Mouse (Mus musculus): Measurements from ENCODE around the gene Irgq. TPM values are rescaled to one million over a fixed set of nuclear protein-coding genes. Genes with fewer than 3 reads are reported as not detected.

Gene Irgq
- polyA plus RNA-seq, 1 experiment from 2014 or later, result 14.0 TPM

GRCm38 (mm10) chr7:24488303-24488702 lies 42.2 kb upstream of the Irgq start:
- H3K4me3 ChIP-seq (ENCODE audit: low read depth, low read length), result no peak overlapping the region
- 87% methylated on average over 8 of the region's 8 CpGs for WGBS
- no peaks in the 10 kb centered on the region for H3K9me3 ChIP-seq (ENCODE audit: control insufficient read depth, low read length)
- no peaks in the 10 kb centered on the region for H3K27me3 ChIP-seq (ENCODE audit: control insufficient read depth, insufficient read depth, low read length)
- no peak overlapping the region for H3K9ac ChIP-seq (ENCODE audit: low read length)
- peak; percentile 2 for DNase-seq (ENCODE audit: low spot score, missing footprints)
- no peak for ATAC-seq (ENCODE audit: low FRiP score)
- no peak overlapping the region for H3K4me2 ChIP-seq
- H3K4me1 ChIP-seq (ENCODE audit: control insufficient read depth, insufficient read depth, low read length), result peaks cover 20% of the 10 kb centered on the region
- H3K27ac ChIP-seq (ENCODE audit: low read depth, low read length), result no peak overlapping the region
- H3K36me3 ChIP-seq (ENCODE audit: control insufficient read depth, insufficient read depth, low read length), result no peaks in the 10 kb centered on the region

GRCm38 (mm10) chr7:24499856-24500577 lies 30.5 kb upstream of the Irgq start:
- Histone ChIP-seq H3K4me3 (ENCODE audit: low read depth, low read length) (no peak overlapping the region), H3K27me3 (ENCODE audit: control insufficient read depth, insufficient read depth, low read length) (peaks cover 18% of the 10 kb centered on the region), H3K27ac (ENCODE audit: low read depth, low read length) (no peak overlapping the region), H3K4me2 (peak overlapping the region; percentile 31; the same call in 1 of the 2 replicates), H3K36me3 (ENCODE audit: control insufficient read depth, insufficient read depth, low read length) (peaks cover 11% of the 10 kb centered on the region), H3K9ac (ENCODE audit: low read length) (0 out of 2 replicates have a peak overlapping the region, but pooled peaks have one; percentile 10), H3K4me1 (ENCODE audit: control insufficient read depth, insufficient read depth, low read length) (peaks cover 20% of the 10 kb centered on the region), H3K9me3 (ENCODE audit: control insufficient read depth, low read length) (no peaks in the 10 kb centered on the region)
- WGBS, result 17% methylated on average over 43 of the region's 43 CpGs
- peak; percentile 92 for DNase-seq (ENCODE audit: low spot score, missing footprints)
- ATAC-seq (ENCODE audit: low FRiP score), result peak; percentile 31; the same call in 1 of the 2 replicates

GRCm38 (mm10) chr7:24500929-24501328 lies 29.6 kb upstream of the Irgq start:
- no peaks in the 10 kb centered on the region for H3K9me3 ChIP-seq (ENCODE audit: control insufficient read depth, low read length)
- DNase-seq (ENCODE audit: low spot score, missing footprints), result no peak
- H3K27me3 ChIP-seq (ENCODE audit: control insufficient read depth, insufficient read depth, low read length), result peaks cover 18% of the 10 kb centered on the region
- no peak overlapping the region for H3K4me2 ChIP-seq
- 29% methylated on average over 7 of the region's 7 CpGs for WGBS
- peaks cover 29% of the 10 kb centered on the region for H3K4me1 ChIP-seq (ENCODE audit: control insufficient read depth, insufficient read depth, low read length)
- no peak for ATAC-seq (ENCODE audit: low FRiP score)
- H3K9ac ChIP-seq (ENCODE audit: low read length), result no peak overlapping the region
- no peak overlapping the region for H3K27ac ChIP-seq (ENCODE audit: low read depth, low read length)
- H3K4me3 ChIP-seq (ENCODE audit: low read depth, low read length), result no peak overlapping the region
- H3K36me3 ChIP-seq (ENCODE audit: control insufficient read depth, insufficient read depth, low read length), result peaks cover 11% of the 10 kb centered on the region

- DNase-seq (ENCODE audit: low spot score, missing footprints) (no peak), ATAC-seq (ENCODE audit: low FRiP score) (no peak)
- H3K36me3 ChIP-seq (ENCODE audit: control insufficient read depth, insufficient read depth, low read length), result peaks cover 11% of the 10 kb centered on the region
- no peak overlapping the region for H3K9ac ChIP-seq (ENCODE audit: low read length)
- H3K27ac ChIP-seq (ENCODE audit: low read depth, low read length), result no peak overlapping the region
- no peak overlapping the region for H3K4me2 ChIP-seq
- no peak overlapping the region for H3K4me3 ChIP-seq (ENCODE audit: low read depth, low read length)
- peaks cover 33% of the 10 kb centered on the region for H3K4me1 ChIP-seq (ENCODE audit: control insufficient read depth, insufficient read depth, low read length)
- H3K27me3 ChIP-seq (ENCODE audit: control insufficient read depth, insufficient read depth, low read length), result peaks cover 18% of the 10 kb centered on the region
- 55% methylated on average over 21 of the region's 21 CpGs for WGBS
- no peaks in the 10 kb centered on the region for H3K9me3 ChIP-seq (ENCODE audit: control insufficient read depth, low read length)
These were observed 29.0 kb upstream of the Irgq start for GRCm38 (mm10) chr7:24501492-24501891.

- peaks cover 11% of the 10 kb centered on the region for H3K36me3 ChIP-seq (ENCODE audit: control insufficient read depth, insufficient read depth, low read length)
- no peaks in the 10 kb centered on the region for H3K9me3 ChIP-seq (ENCODE audit: control insufficient read depth, low read length)
- H3K4me3 ChIP-seq (ENCODE audit: low read depth, low read length), result no peak overlapping the region
- no peak overlapping the region for H3K27ac ChIP-seq (ENCODE audit: low read depth, low read length)
- peak overlapping the region; percentile 31; the same call in 1 of the 2 replicates for H3K9ac ChIP-seq (ENCODE audit: low read length)
- 21% methylated on average over 10 of the region's 10 CpGs for WGBS
- peaks cover 41% of the 10 kb centered on the region for H3K4me1 ChIP-seq (ENCODE audit: control insufficient read depth, insufficient read depth, low read length)
- ATAC-seq (ENCODE audit: low FRiP score) (no peak), DNase-seq (ENCODE audit: low spot score, missing footprints) (no peak)
- peaks cover 13% of the 10 kb centered on the region for H3K27me3 ChIP-seq (ENCODE audit: control insufficient read depth, insufficient read depth, low read length)
- H3K4me2 ChIP-seq, result no peak overlapping the region
These were observed 26.5 kb upstream of the Irgq start for GRCm38 (mm10) chr7:24504004-24504403.

- no peaks in the 10 kb centered on the region for H3K9me3 ChIP-seq (ENCODE audit: control insufficient read depth, low read length)
- no peak overlapping the region for H3K4me2 ChIP-seq
- no peak overlapping the region for H3K27ac ChIP-seq (ENCODE audit: low read depth, low read length)
- peaks cover 11% of the 10 kb centered on the region for H3K36me3 ChIP-seq (ENCODE audit: control insufficient read depth, insufficient read depth, low read length)
- 5% methylated on average over 4 of the region's 4 CpGs for WGBS
- DNase-seq (ENCODE audit: low spot score, missing footprints) (no peak), ATAC-seq (ENCODE audit: low FRiP score) (no peak)
- H3K4me1 ChIP-seq (ENCODE audit: control insufficient read depth, insufficient read depth, low read length), result peaks cover 37% of the 10 kb centered on the region
- H3K9ac ChIP-seq (ENCODE audit: low read length), result no peak overlapping the region
- H3K4me3 ChIP-seq (ENCODE audit: low read depth, low read length), result no peak overlapping the region
- peaks cover 5% of the 10 kb centered on the region; the same call in 1 of the 2 replicates for H3K27me3 ChIP-seq (ENCODE audit: control insufficient read depth, insufficient read depth, low read length)
These were observed 25.6 kb upstream of the Irgq start for GRCm38 (mm10) chr7:24504868-24505267.

- Histone ChIP-seq H3K4me1 (ENCODE audit: control insufficient read depth, insufficient read depth, low read length) (peaks cover 37% of the 10 kb centered on the region), H3K36me3 (ENCODE audit: control insufficient read depth, insufficient read depth, low read length) (peaks cover 8% of the 10 kb centered on the region), H3K9ac (ENCODE audit: low read length) (peak overlapping the region; percentile 97), H3K27ac (ENCODE audit: low read depth, low read length) (peak overlapping the region; percentile 100), H3K27me3 (ENCODE audit: control insufficient read depth, insufficient read depth, low read length) (peaks cover 2% of the 10 kb centered on the region; the same call in 1 of the 2 replicates), H3K4me3 (ENCODE audit: low read depth, low read length) (no peak overlapping the region), H3K4me2 (peak overlapping the region; percentile 81), H3K9me3 (ENCODE audit: control insufficient read depth, low read length) (no peaks in the 10 kb centered on the region)
- peak; percentile 90 for DNase-seq (ENCODE audit: low spot score, missing footprints)
- ATAC-seq (ENCODE audit: low FRiP score), result no peak
- WGBS, result 10% methylated on average over 15 of the region's 15 CpGs
These were observed 24.9 kb upstream of the Irgq start for GRCm38 (mm10) chr7:24505447-24506064.

GRCm38 (mm10) chr7:24506065-24506459 lies 24.4 kb upstream of the Irgq start:
- ATAC-seq (ENCODE audit: low FRiP score) (no peak), DNase-seq (ENCODE audit: low spot score, missing footprints) (peak; percentile 91)
- peak overlapping the region; percentile 81 for H3K4me2 ChIP-seq
- H3K4me3 ChIP-seq (ENCODE audit: low read depth, low read length), result peak overlapping the region; percentile 50
- H3K9me3 ChIP-seq (ENCODE audit: control insufficient read depth, low read length), result no peaks in the 10 kb centered on the region
- peaks cover 3% of the 10 kb centered on the region for H3K36me3 ChIP-seq (ENCODE audit: control insufficient read depth, insufficient read depth, low read length)
- H3K4me1 ChIP-seq (ENCODE audit: control insufficient read depth, insufficient read depth, low read length), result peaks cover 37% of the 10 kb centered on the region
- peak overlapping the region; percentile 100 for H3K27ac ChIP-seq (ENCODE audit: low read depth, low read length)
- no peaks in the 10 kb centered on the region for H3K27me3 ChIP-seq (ENCODE audit: control insufficient read depth, insufficient read depth, low read length)
- WGBS, result 10% methylated on average over 3 of the region's 3 CpGs
- H3K9ac ChIP-seq (ENCODE audit: low read length), result peak overlapping the region; percentile 97

- 0% methylated on average over 12 of the region's 12 CpGs for WGBS
- H3K9ac ChIP-seq (ENCODE audit: low read length), result peak overlapping the region; percentile 97
These were observed 24.0 kb upstream of the Irgq start for GRCm38 (mm10) chr7:24506476-24506837.

More at GRCm38 (mm10) chr7:24506476-24506837, 24.0 kb upstream of the Irgq start:
- no peaks in the 10 kb centered on the region for H3K9me3 ChIP-seq (ENCODE audit: control insufficient read depth, low read length)
- DNase-seq (ENCODE audit: low spot score, missing footprints) (no peak), ATAC-seq (ENCODE audit: low FRiP score) (peak; percentile 5)
- peak overlapping the region; percentile 100 for H3K27ac ChIP-seq (ENCODE audit: low read depth, low read length)
- H3K4me1 ChIP-seq (ENCODE audit: control insufficient read depth, insufficient read depth, low read length), result peaks cover 37% of the 10 kb centered on the region
- no peaks in the 10 kb centered on the region for H3K27me3 ChIP-seq (ENCODE audit: control insufficient read depth, insufficient read depth, low read length)
- H3K4me2 ChIP-seq, result peak overlapping the region; percentile 81
- peak overlapping the region; percentile 50 for H3K4me3 ChIP-seq (ENCODE audit: low read depth, low read length)
- H3K36me3 ChIP-seq (ENCODE audit: control insufficient read depth, insufficient read depth, low read length), result peaks cover 5% of the 10 kb centered on the region; the same call in 1 of the 2 replicates
